Mouse (Mus musculus): ENCODE data around the gene Kcnh6.
A peak's percentile ranks its signal among the peaks of the same experiment; 100 is the strongest.
"Not testable (repeated sequence)": the region's sequence is repeated elsewhere in the genome, so short reads cannot be mapped to it uniquely, and the experiment has no call there.

Gene Kcnh6

DNA sequence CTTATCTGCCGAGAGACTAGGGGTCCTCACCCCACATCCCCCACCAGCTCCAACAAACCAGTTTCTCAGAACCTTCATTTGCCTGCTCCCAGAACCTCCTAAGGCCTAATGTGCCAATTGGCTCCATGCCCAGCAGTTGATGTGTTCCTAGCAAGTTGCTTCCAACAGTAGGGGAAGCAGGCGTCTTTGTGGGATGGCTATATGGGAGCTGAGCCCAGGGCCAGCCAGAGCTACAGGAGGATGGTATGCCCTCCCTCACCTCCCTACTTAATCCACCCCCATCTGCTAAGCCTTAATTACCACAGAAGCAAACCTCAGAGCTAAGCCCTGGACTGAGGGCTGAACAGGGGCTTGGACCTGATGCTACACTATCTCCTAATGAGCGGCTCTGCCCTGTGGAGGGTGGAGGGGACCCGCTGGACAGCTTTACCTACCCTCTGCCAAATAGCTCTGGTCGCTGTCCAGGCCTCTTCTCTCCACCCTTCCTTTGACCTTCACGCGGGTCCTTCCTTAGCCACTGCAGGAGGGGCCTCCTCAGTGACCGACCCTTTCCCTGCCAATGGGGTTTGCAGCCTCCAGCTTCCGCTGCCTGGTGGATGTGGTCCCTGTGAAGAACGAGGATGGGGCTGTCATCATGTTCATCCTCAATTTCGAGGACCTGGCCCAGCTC, 5.8 kb downstream of the Kcnh6 start:
- DNase-seq (ENCODE audit: low spot score in 2 of 2): peak in 1 of 2 experiments; percentile 41

DNA sequence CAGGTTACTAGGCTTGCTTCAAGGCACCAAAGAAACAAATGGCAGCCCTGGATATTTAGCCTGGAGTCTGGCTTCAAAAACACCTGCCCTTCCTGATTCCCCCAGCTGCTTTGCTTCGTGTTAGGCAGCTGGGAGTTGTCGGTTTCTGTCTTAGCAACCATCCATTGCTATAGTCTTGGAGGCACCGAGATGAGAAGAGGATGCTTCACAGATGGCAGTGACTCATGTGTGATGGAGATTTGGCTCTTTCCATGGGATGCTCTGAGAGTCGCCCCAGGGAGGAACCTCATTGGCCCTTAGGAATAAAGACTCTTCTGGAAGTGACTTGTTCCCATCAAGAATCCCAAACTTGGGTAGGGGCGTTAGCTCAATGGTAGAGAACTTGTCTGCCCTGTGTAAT, 8.5 kb downstream of the Kcnh6 start:
- DNase-seq (ENCODE audit: low spot score in 2 of 2): no peak

GRCm38 (mm10) chr11:106020051-106020763, 12.3 kb downstream of the Kcnh6 start:
- no peak for DNase-seq (ENCODE audit: low spot score in 2 of 2)

DNA sequence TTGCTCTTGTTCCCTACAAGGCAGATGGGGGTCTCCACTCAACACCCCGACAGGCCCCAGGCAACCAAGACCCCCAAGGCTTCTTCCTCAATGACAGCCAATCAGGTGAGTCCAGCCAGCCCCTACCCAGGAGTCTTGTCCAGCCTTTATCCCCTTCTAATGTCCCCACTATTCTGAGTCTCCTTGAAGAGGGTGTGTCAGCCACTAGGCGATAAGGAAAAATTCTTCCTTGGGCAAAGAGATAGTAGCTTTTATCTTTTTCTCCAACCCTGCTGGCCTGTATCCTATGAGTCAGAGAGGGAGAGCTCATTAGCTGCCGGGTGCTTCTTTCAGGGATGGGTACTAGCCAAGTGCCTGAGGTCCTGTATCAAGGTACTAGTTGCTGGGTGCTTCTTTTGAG, 17.9 kb downstream of the Kcnh6 start:
- no peak for DNase-seq (ENCODE audit: low spot score in 2 of 2)

- DNase-seq (ENCODE audit: low spot score in 2 of 2): peak in 1 of 2 experiments; percentile 52
These were observed 18.7 kb downstream of the Kcnh6 start for GRCm38 (mm10) chr11:106026465-106027151.

DNA sequence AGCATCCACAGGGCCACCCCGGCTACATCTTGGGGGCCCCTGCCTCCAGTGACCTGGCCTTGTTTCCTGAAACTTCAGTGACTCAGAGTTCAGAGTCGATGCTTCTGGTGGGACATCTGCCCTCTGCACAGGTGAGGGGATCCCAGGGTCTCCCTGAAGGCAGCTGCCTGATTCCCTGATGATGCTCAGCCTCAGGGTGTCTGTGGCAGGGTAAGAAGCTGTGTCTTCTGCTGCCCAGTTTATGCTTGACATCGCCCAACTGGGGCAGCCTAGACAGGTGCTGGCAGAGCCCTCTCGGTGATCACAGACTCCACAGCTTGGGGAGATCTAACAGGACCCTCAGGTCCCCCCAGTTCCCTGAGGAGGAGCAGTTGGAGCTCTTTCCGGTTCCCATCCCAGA, 19.7 kb downstream of the Kcnh6 start:
- no peak for DNase-seq (ENCODE audit: low spot score in 2 of 2)

DNA sequence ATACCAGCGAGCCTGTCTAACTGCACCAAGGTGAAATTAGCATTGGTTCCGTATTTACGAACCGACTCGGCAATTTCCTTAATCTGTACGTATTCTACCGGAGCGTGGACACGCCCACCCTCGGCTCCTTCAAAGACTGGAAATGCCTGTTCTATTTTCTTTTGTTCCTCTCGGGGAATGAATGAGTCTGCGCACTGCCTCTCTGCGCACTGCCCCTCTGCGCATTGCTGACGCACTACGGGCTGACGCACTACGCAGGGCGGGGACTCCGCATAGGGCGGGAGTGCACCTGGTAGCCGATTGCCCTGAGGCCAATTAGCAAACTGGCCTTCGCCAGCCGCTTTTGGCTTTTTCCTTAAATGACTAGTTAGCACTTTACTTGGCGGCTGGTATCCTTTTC, 24.1 kb downstream of the Kcnh6 start:
- not testable (repeated sequence) for DNase-seq (ENCODE audit: low spot score in 2 of 2)

- no peak for DNase-seq (ENCODE audit: low spot score in 2 of 2)
These were observed 25.6 kb downstream of the Kcnh6 start for GRCm38 (mm10) chr11:106033491-106033919.

DNA sequence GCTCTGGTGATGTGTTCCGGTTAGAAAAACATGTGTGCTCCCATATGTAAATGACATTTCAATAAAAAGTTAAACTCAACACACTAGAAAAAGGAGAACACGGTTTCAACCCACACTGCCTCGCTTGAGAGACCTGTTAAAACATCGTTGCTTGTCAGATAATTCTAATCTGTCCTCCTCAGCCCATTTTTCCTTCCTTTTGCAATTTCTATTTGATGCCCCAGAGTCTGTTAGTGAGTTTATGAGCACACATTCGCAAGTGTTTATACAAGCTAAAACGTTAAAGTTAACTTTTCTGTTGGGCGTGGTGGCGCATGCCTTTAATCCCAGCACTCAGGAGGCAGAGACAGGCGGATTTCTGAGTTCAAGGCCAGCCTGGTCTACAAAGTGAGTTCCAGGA, 27.1 kb downstream of the Kcnh6 start:
- DNase-seq (ENCODE audit: low spot score in 2 of 2): no peak

DNA sequence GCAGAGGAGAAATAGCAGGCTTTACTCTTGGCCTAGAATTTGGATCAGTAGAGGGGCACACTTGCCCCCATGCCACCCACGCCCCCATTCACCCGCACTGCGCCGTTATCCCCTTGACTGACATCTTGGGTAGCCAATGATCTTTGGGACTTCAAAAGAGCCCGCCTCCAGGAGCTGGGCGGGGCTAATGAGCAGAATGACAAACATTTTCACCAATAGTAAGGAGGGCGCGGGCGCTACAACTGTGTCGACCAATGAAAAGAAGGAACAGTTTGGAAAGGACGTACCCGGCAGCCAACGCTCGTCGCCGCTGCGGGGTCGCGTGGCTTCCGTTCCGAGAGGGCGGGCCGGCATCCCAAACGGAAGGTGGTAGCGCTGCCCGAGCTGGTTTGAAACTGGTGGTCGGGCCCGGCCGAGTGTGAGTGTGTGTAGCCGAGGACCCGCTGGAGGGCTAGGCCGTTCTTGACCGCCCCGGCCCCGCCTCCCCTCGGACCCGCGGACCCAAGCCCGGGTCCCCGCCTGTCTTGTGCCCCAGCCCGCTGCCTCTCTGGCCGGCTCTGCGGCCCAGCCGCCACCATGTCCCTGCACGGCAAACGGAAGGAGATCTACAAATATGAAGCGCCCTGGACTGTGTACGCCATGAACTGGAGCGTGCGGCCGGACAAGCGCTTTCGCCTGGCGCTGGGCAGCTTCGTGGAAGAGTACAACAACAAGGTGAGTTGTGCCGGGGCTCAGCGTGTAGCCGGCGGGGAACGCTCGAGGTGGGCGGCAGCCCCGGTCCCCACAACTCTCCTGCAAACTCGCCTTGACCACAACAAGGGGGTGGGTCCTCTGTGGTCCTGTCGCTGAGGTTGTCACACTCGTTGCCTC, 28.9 kb downstream of the Kcnh6 start, which contains the start of gene Dcaf7:
Gene Dcaf7 (plus strand): TSS at position 325 of the 870 bp plus-strand sequence.
- peak; percentile 97 to 99 for DNase-seq (ENCODE audit: low spot score in 2 of 2)

DNA sequence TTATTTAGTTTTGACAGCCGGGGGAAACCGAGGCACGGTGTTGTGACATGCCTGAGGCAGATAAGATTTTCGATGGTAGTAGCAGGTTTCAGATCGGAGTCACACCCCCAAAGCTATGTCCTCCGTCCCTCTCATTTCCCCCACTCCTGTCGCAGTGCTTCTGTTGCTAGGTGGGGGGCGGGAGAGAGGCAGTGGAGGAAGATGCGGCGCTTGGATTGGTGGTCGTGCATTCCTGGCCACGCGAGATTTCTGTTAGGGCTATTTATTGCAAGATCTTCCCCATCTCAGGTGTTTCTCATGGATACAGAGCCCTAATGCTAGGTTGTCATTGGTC, 29.5 kb downstream of the Kcnh6 start:
- DNase-seq (ENCODE audit: low spot score in 2 of 2): peak; percentile 80 to 90

- DNase-seq (ENCODE audit: low spot score in 2 of 2): no peak
These were observed 36.4 kb downstream of the Kcnh6 start for GRCm38 (mm10) chr11:106044349-106044748.

DNA sequence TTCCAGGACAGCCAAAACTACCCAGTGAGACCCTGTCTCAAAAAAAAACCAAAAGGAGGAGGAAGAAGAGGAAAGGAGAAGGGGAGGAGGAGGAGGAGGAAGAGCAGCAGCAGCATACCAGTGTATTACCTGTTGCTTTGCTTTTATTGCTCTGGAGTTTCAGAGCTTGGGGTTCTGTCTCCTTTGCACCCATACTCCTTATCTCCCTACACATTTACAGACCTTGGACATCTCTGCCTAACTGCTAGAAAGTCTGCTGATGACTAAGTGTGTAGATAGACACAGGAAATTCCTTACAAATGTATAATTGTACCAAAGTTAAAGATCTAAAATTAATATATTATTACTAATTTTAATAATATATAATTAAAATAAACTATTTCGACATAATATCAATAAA, 37.3 kb downstream of the Kcnh6 start:
- DNase-seq (ENCODE audit: low spot score in 2 of 2): no peak

- no peak for DNase-seq (ENCODE audit: low spot score in 2 of 2)
These were observed 37.9 kb downstream of the Kcnh6 start for GRCm38 (mm10) chr11:106045780-106046179.

GRCm38 (mm10) chr11:106046584-106046983, 38.7 kb downstream of the Kcnh6 start:
- DNase-seq (ENCODE audit: low spot score in 2 of 2): no peak

DNA sequence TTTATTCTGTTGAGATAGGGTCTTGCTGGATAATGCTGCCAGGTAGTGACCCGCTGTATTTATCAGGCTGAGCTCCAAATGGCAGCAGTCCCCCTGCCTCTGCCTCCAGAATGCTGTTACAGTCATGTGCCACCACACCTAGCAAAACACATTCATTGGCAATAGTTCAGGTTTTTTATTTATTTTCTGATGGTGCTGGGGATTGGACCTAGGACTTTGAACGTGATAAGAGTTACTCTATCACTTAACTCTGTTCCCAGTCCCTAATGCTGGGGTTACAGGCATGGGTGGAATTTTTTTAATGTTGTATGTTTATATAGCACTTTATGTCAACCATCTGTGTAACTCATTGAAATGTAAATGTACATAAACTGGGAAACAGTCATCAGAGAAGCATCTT, 46.0 kb downstream of the Kcnh6 start:
- DNase-seq (ENCODE audit: low spot score in 2 of 2): no peak

DNA sequence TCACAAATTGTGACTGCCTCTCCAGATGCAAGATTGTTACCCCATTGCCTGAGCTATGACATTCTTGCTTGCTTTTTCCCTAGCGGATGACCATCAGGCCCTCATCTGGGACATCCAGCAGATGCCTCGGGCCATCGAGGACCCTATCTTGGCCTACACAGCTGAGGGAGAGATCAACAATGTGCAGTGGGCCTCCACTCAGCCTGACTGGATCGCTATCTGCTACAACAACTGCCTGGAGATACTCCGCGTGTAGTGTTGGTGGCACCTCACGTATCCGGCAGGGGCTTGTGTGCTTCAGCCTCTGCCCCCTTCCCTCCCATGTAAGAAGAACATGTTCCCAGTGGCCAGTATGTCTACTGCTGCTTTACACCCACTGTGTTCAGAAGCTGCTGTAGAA, 46.7 kb downstream of the Kcnh6 start:
- DNase-seq (ENCODE audit: low spot score in 2 of 2): no peak

- no peak for DNase-seq (ENCODE audit: low spot score in 2 of 2)
These were observed 47.4 kb downstream of the Kcnh6 start for GRCm38 (mm10) chr11:106055341-106055740.

DNA sequence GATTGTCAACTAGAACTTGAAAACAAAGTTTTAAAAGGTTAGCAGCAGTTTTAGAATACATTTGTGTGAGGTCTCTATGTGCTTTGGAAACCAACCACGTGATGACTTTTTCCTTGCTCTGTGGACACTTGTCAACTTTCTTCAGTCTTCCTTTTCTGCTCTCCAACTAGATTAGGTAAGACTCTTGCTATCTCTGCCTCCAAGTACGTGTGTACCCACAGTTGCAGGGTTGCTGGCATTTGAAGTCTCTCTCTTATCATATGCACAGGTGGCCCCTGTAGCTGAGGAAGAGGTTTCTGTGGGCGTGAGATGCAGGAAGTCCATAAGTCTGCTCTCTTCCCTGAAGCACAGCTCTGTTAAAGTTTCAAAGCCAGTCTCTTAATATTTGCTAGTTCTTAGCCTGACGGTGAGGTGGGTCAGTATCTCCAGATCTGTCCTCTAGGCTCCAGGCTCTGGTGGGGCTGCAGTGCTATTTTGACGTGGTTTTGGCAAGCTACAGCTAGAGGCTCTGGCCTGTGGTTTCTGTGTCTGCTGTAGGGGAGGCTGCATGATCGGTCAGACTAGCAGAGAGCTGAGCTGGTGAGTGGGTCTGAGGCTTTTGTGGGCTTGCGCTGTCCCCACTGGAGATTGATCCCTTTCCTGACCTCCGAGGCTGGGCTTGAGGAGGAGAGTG, 49.0 kb downstream of the Kcnh6 start:
- DNase-seq (ENCODE audit: low spot score in 2 of 2): no peak

- no peak for DNase-seq (ENCODE audit: low spot score in 2 of 2)
These were observed 50.1 kb downstream of the Kcnh6 start for GRCm38 (mm10) chr11:106058020-106058419.

DNA sequence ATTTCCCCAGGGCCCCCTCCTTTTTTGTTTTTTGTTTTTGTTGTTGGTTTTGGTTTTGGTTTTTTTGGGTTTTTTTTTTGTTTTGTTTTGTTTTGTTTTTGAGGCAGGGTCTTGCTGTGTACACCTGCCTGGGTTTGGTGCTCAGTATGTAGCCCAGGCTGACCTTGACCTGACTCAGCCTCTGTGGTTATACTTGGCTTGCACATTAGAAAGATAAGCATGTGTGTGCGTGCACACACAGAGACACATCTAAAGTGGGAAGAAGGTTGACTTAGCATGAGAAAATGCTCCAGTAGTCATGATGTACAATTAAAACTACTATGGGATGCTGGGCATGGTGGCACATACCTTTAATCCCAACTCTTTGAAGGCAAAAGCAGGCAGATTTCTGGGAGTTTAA, 52.6 kb downstream of the Kcnh6 start:
- no peak for DNase-seq (ENCODE audit: low spot score in 2 of 2)
